Comparison of ENCODE assay signal across 8 mouse cellular contexts in the genomic region with DNA sequence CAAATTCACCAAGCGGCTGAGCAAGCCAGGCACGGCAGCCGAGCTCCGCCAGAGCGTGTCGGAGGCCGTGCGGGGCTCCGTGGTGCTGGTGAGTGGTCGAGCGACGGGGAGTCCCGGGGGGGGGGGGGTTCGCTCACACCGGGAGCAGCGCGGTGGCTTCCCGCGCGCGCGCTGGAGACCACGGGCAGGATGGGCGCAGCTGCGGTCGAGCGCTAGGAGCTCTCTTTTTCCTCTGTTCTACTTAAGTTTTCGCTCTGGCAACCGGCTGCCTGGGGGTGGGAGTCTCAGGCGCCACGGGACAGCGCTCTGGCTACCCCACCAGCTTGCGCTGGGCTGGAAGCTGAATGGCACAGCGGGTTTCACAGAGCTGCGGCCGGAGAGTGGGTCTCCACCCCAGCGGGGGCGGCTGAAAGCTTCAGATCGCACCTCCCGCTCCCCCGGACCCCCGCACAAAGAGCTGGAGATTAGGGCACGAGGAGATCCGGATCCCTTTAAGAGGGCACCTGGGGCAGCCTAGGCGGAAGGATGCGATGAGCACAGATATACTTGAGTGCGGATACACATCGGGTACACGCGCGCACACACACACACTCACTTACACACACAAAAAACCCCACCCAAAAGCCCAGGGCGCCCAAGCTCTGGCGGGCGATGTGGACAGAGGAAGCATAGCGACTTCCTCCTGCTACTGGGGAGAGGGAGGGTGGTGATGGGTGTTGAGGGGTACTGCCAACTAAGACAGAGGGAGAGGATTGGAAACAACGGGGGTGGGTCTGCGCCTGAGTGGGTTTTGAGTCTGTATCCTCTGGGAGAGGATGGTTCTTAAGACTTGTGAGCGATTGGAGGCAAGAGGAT. TPM values are rescaled to one million over a fixed set of nuclear protein-coding genes. Genes with fewer than 3 reads are reported as not detected.
DNase-seq lines count a peak whose midpoint lies in the region; ATAC-seq and TF ChIP-seq lines count a peak whose summit lies in the region.

No protein-coding gene starts in this region.

- 9% methylated on average over 42 of the region's 58 CpGs for whole genome bisulfite sequencing in intestine, postnatal 0 days
- 14% methylated on average over 51 of the region's 58 CpGs for WGBS in liver, embryonic 15.5 days (ENCODE audit: insufficient replicate concordance)

- no peak for TF ChIP-seq CTCF in intestine, postnatal 0 days (IDR thresholded peaks at IDR 0.05; ENCODE audit: low read depth)
- TF ChIP-seq CTCF in testis, adult 2 months (IDR thresholded peaks at IDR 0.05; ENCODE audit: control insufficient read depth, insufficient read depth, insufficient replicate concordance, low read depth, low read length): no peak

- peak; percentile 53 for ATAC-seq in intestine, postnatal 0 days
- ATAC-seq in liver, embryonic 15.5 days (ENCODE audit: insufficient read depth): no peak

- H3K9me3 ChIP-seq in intestine, postnatal 0 days (ENCODE audit: control insufficient read depth): no peaks in the 10 kb centered on the region
- no peaks in the 10 kb centered on the region for H3K9me3 ChIP-seq in liver, embryonic 15.5 days (replicated peaks)

- H3K27me3 ChIP-seq in intestine, postnatal 0 days (replicated peaks; ENCODE audit: control insufficient read depth, insufficient read depth, low read length): no peaks in the 10 kb centered on the region
- peaks cover 21% of the 10 kb centered on the region for H3K27me3 ChIP-seq in liver, embryonic 15.5 days
- no peaks in the 10 kb centered on the region for H3K27me3 ChIP-seq in testis, adult 2 months (ENCODE audit: control insufficient read depth, insufficient read depth, low read length)

- no peaks in the 10 kb centered on the region for H3K4me1 ChIP-seq in intestine, postnatal 0 days (replicated peaks; ENCODE audit: control insufficient read depth, insufficient read depth, low read length)
- no peaks in the 10 kb centered on the region for H3K4me1 ChIP-seq in liver, embryonic 15.5 days (replicated peaks)
- H3K4me1 ChIP-seq in testis, adult 2 months (ENCODE audit: control insufficient read depth, insufficient read depth, low read length): peaks cover 7% of the 10 kb centered on the region

- peak overlapping the region; percentile 57 for H3K4me3 ChIP-seq in intestine, postnatal 0 days (ENCODE audit: low read depth, low read length)
- H3K4me3 ChIP-seq in liver, embryonic 15.5 days (replicated peaks): peak overlapping the region; percentile 53
- H3K4me3 ChIP-seq in testis, adult 2 months (ENCODE audit: control insufficient read depth, low read depth, low read length): peak overlapping the region; percentile 73

- no peak overlapping the region for H3K27ac ChIP-seq in intestine, postnatal 0 days (ENCODE audit: low read depth, low read length)
- no peak overlapping the region for H3K27ac ChIP-seq in liver, embryonic 15.5 days (replicated peaks)
- peak overlapping the region; percentile 8; the same call in 1 of the 2 replicates for H3K27ac ChIP-seq in testis, adult 2 months (ENCODE audit: control insufficient read depth, insufficient read depth, low read depth, low read length)

- no peak for TF ChIP-seq POLR2A in testis, adult 2 months (IDR thresholded peaks at IDR 0.05; ENCODE audit: control insufficient read depth, low read depth, low read length)

- peak; percentile 4 for DNase-seq in ovary, postnatal 10 days (ENCODE audit: low spot score)
- DNase-seq in ovary, adult 18-20 months (ENCODE audit: low spot score): no peak
- peak; percentile 14 for DNase-seq in cerebellum, adult 9-11 months
- peak; percentile 15 for DNase-seq in gastrocnemius, postnatal 25 days
- peak; percentile 52 to 58 for DNase-seq in natural killer cell, adult 2 months (ENCODE audit: low spot score in 2 of 2)

- H3K36me3 ChIP-seq in intestine, postnatal 0 days (ENCODE audit: control insufficient read depth, insufficient read depth): no peaks in the 10 kb centered on the region
- H3K36me3 ChIP-seq in liver, embryonic 15.5 days (replicated peaks): no peaks in the 10 kb centered on the region
- H3K36me3 ChIP-seq in testis, adult 2 months (ENCODE audit: control insufficient read depth, insufficient read depth, low read length): no peaks in the 10 kb centered on the region

- H3K9ac ChIP-seq in intestine, postnatal 0 days (ENCODE audit: low read depth, low read length): peak overlapping the region; percentile 40; the same call in 1 of the 2 replicates
- H3K9ac ChIP-seq in liver, embryonic 15.5 days: peak overlapping the region; percentile 21; the same call in 1 of the 2 replicates

- peak overlapping the region; percentile 74 for H3K4me2 ChIP-seq in intestine, postnatal 0 days (replicated peaks; ENCODE audit: low read depth)
- H3K4me2 ChIP-seq in liver, embryonic 15.5 days: peak overlapping the region; percentile 58

RNA-seq across cellular contexts. Expression of gene Dock11, which starts 0.5 kb away (rescaled TPM):
- 1 to 10 TPM; 3.0 to 3.9 TPM for total RNA-seq in gastrocnemius, postnatal 25 days (2021)
- polyA plus RNA-seq in intestine, postnatal 0 days (2015; fragmentation: Nextera tagmentation; extraction: Ambion mirVana): 3.2 TPM in 2 replicates
- 2.4 and 2.9 TPM in 2 replicates for polyA plus RNA-seq in liver, embryonic 15.5 days (2015; fragmentation: Nextera tagmentation; extraction: Ambion mirVana)
- polyA plus RNA-seq in testis, adult 2 months (2012; rRNA removed): 0.26 and 0.52 TPM in 2 replicates
